Mouse (Mus musculus): ENCODE results near the gene Bbc3. TPM values are rescaled to one million over a fixed set of nuclear protein-coding genes. Genes with fewer than 3 reads are reported as not detected.
A peak's percentile ranks its signal among the peaks of the same experiment; 100 is the strongest.

The Bbc3 gene
- total RNA-seq, 2 experiments from 2014 or later, result 12.5 to 14.9 TPM

- Histone ChIP-seq H3K27ac (no peak overlapping the region), H3K4me3 (no peak overlapping the region)
- TF ChIP-seq CTCF (conservative IDR thresholded peaks at IDR 0.05), result no peak
- DNase-seq (ENCODE audit: low spot score in 2 of 2), result no peak
These were observed 27.5 kb upstream of the Bbc3 start for GRCm38 (mm10) chr7:16280721-16281120.

- DNase-seq (ENCODE audit: low spot score in 2 of 2), result no peak
- TF ChIP-seq CTCF (conservative IDR thresholded peaks at IDR 0.05), result no peak
- H3K27ac ChIP-seq, result no peak overlapping the region
- no peak overlapping the region for H3K4me3 ChIP-seq
These were observed 25.9 kb upstream of the Bbc3 start for GRCm38 (mm10) chr7:16282334-16282733.

- no peak for TF ChIP-seq CTCF (conservative IDR thresholded peaks at IDR 0.05)
- Histone ChIP-seq H3K4me3 (no peak overlapping the region), H3K27ac (no peak overlapping the region)
- no peak for DNase-seq (ENCODE audit: low spot score in 2 of 2)
These were observed 24.2 kb upstream of the Bbc3 start for GRCm38 (mm10) chr7:16284001-16284400.

GRCm38 (mm10) chr7:16284904-16285303 is 23.3 kb upstream of the Bbc3 start:
- TF ChIP-seq CTCF (conservative IDR thresholded peaks at IDR 0.05), result no peak
- Histone ChIP-seq H3K27ac (peak overlapping the region; percentile 59; the same call in 1 of the 2 replicates), H3K4me3 (peak overlapping the region; percentile 75)
- no peak for DNase-seq (ENCODE audit: low spot score in 2 of 2)

GRCm38 (mm10) chr7:16285450-16286025 is 22.7 kb upstream of the Bbc3 start:
- H3K4me3 ChIP-seq, result peak overlapping the region; percentile 75
- no peak for TF ChIP-seq CTCF (conservative IDR thresholded peaks at IDR 0.05)
- H3K27ac ChIP-seq, result peak overlapping the region; percentile 59; the same call in 1 of the 2 replicates
- DNase-seq (ENCODE audit: low spot score in 2 of 2), result no peak

GRCm38 (mm10) chr7:16286026-16286961 is 21.9 kb upstream of the Bbc3 start, which contains the start of gene Ccdc9:
Gene Ccdc9, minus strand, starts transcription at chr7:16286795.
- peak; percentile 98 to 99 for DNase-seq (ENCODE audit: low spot score in 2 of 2)
- peak within 1 kb of the TSS; percentile 93 for H3K27ac ChIP-seq
- TF ChIP-seq CTCF (conservative IDR thresholded peaks at IDR 0.05), result no peak

GRCm38 (mm10) chr7:16287016-16287415 is 21.2 kb upstream of the Bbc3 start:
- Histone ChIP-seq H3K4me3 (peak overlapping the region; percentile 75), H3K27ac (peak overlapping the region; percentile 93)
- TF ChIP-seq CTCF (conservative IDR thresholded peaks at IDR 0.05), result no peak
- DNase-seq (ENCODE audit: low spot score in 2 of 2), result no peak

More at GRCm38 (mm10) chr7:16286026-16286961, 21.9 kb upstream of the Bbc3 start, which contains the start of gene Ccdc9:
- H3K4me3 ChIP-seq, result peak within 1 kb of the TSS; percentile 75

- TF ChIP-seq CTCF (conservative IDR thresholded peaks at IDR 0.05), result no peak
- DNase-seq (ENCODE audit: low spot score in 2 of 2), result no peak
- Histone ChIP-seq H3K27ac (no peak overlapping the region), H3K4me3 (no peak overlapping the region)
These were observed 20.4 kb upstream of the Bbc3 start for GRCm38 (mm10) chr7:16287791-16288190.

- no peak for DNase-seq (ENCODE audit: low spot score in 2 of 2)
- no peak overlapping the region for H3K4me3 ChIP-seq
- peak overlapping the region; percentile 94; the same call in 1 of the 2 replicates for H3K27ac ChIP-seq
- TF ChIP-seq CTCF (conservative IDR thresholded peaks at IDR 0.05), result no peak
These were observed 13.8 kb upstream of the Bbc3 start for GRCm38 (mm10) chr7:16294346-16294745.

- TF ChIP-seq CTCF (conservative IDR thresholded peaks at IDR 0.05), result peak; percentile 80
- H3K4me3 ChIP-seq, result peak overlapping the region; percentile 71
- H3K27ac ChIP-seq, result peak overlapping the region; percentile 94
- peak; percentile 91 to 96 for DNase-seq (ENCODE audit: low spot score in 2 of 2)
These were observed 13.4 kb upstream of the Bbc3 start for GRCm38 (mm10) chr7:16294837-16295236.

- TF ChIP-seq CTCF (conservative IDR thresholded peaks at IDR 0.05), result no peak
- H3K27ac ChIP-seq, result peak overlapping the region; percentile 94
- peak; percentile 77 to 82 for DNase-seq (ENCODE audit: low spot score in 2 of 2)
- peak overlapping the region; percentile 71 for H3K4me3 ChIP-seq
These were observed 12.8 kb upstream of the Bbc3 start for GRCm38 (mm10) chr7:16295321-16295900.

- Histone ChIP-seq H3K4me3 (no peak overlapping the region), H3K27ac (peak overlapping the region; percentile 94)
- DNase-seq (ENCODE audit: low spot score in 2 of 2), result no peak
- no peak for TF ChIP-seq CTCF (conservative IDR thresholded peaks at IDR 0.05)
These were observed 12.0 kb upstream of the Bbc3 start for GRCm38 (mm10) chr7:16296146-16296545.
